Mouse (Mus musculus): ENCODE results near the gene Smtn.

Gene Smtn

GRCm38 (mm10) chr11:3540451-3541085, at the start of gene Smtn:
TSS of gene Smtn (minus strand) at chr11:3540612.
- DNase-seq = no peak

- no peak for DNase-seq
These were observed 47.7 kb upstream of the Smtn start for GRCm38 (mm10) chr11:3588036-3588672.

GRCm38 (mm10) chr11:3587350-3587749, 46.9 kb upstream of the Smtn start:
- peak; percentile 7 for DNase-seq

- DNase-seq = no peak
These were observed 45.7 kb upstream of the Smtn start for GRCm38 (mm10) chr11:3585983-3586618.

GRCm38 (mm10) chr11:3583127-3583526, 42.7 kb upstream of the Smtn start:
- DNase-seq = no peak

- DNase-seq = no peak
These were observed 41.5 kb upstream of the Smtn start for GRCm38 (mm10) chr11:3581908-3582307.

- no peak for DNase-seq
These were observed 40.1 kb upstream of the Smtn start for GRCm38 (mm10) chr11:3580306-3581084.

- DNase-seq = no peak
These were observed 37.8 kb upstream of the Smtn start for GRCm38 (mm10) chr11:3578050-3578725.

- DNase-seq = no peak
These were observed 34.8 kb upstream of the Smtn start for GRCm38 (mm10) chr11:3575238-3575637.

GRCm38 (mm10) chr11:3573092-3573491, 32.7 kb upstream of the Smtn start:
- peak; percentile 5 for DNase-seq

- no peak for DNase-seq
These were observed 31.8 kb upstream of the Smtn start for GRCm38 (mm10) chr11:3572181-3572580.

- DNase-seq = no peak
These were observed 29.9 kb upstream of the Smtn start for GRCm38 (mm10) chr11:3570321-3570720.

GRCm38 (mm10) chr11:3567896-3568295, 27.5 kb upstream of the Smtn start:
- peak; percentile 24 for DNase-seq

GRCm38 (mm10) chr11:3566018-3566417, 25.6 kb upstream of the Smtn start:
- DNase-seq = no peak

- no peak for DNase-seq
These were observed 24.0 kb upstream of the Smtn start for GRCm38 (mm10) chr11:3564451-3564850.

- DNase-seq = no peak
These were observed 23.4 kb upstream of the Smtn start for GRCm38 (mm10) chr11:3563853-3564252.

GRCm38 (mm10) chr11:3560202-3560601, 19.8 kb upstream of the Smtn start:
- no peak for DNase-seq

GRCm38 (mm10) chr11:3557852-3558251, 17.4 kb upstream of the Smtn start:
- no peak for DNase-seq

- no peak for DNase-seq
These were observed 14.6 kb upstream of the Smtn start for GRCm38 (mm10) chr11:3554976-3555375.

GRCm38 (mm10) chr11:3549791-3550190, 9.4 kb upstream of the Smtn start:
- no peak for DNase-seq

GRCm38 (mm10) chr11:3548564-3549295, 8.3 kb upstream of the Smtn start:
- no peak for DNase-seq

GRCm38 (mm10) chr11:3547969-3548368, 7.6 kb upstream of the Smtn start:
- DNase-seq = no peak

Data from right cerebral cortex, adult 18-20 months (tissue).